13 mouse cellular contexts compared by ENCODE assay signal in the genomic region with DNA sequence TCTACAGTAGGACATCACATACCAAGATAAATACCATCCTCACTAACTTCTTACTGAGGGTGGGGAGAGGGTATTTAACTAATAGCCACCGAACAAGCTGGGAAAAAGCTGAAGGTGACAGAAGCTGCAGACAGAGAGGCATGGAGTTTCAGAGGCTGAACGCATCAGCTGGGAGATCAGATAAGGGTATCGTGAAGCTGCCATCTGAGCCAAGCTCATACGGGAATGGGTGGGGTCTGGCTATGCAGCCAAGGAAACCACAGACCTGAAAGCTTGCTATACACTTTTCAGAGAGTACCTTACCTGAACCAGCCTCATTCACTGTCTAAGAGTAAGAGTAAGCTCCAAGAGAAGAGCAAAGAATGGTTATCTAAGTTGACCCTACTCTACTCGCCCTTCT. TPM values are rescaled to one million over a fixed set of nuclear protein-coding genes. Genes with fewer than 3 reads are reported as not detected.
DNase-seq lines count a peak whose midpoint lies in the region; ATAC-seq and TF ChIP-seq lines count a peak whose summit lies in the region.
"Had no signal": no experiment of that assay in that cellular context is flagged by ENCODE, and none has a peak within 500 bp of the region (broad histone marks: within the 10 kb centered on the region; RNA-seq: fewer than 3 reads in every experiment).

No protein-coding gene starts in this region.

- no peaks in the 10 kb centered on the region for H3K27me3 ChIP-seq in neural tube, embryonic 15.5 days (replicated peaks)
- H3K27me3 ChIP-seq: limb, embryonic 12.5 days had no signal

- no peak overlapping the region for H3K9ac ChIP-seq in neural tube, embryonic 15.5 days (replicated peaks)
- H3K9ac ChIP-seq: limb, embryonic 12.5 days had no signal

- no peak for TF ChIP-seq CTCF in layer of hippocampus, adult 2 months (conservative IDR thresholded peaks at IDR 0.05)

- no peak overlapping the region for H3K4me3 ChIP-seq in layer of hippocampus, adult 2 months
- H3K4me3 ChIP-seq in neural tube, embryonic 15.5 days (replicated peaks), result no peak overlapping the region
- H3K4me3 ChIP-seq: limb, embryonic 12.5 days had no signal

- ATAC-seq in neural tube, embryonic 15.5 days (ENCODE audit: low FRiP score), result no peak

- H3K9me3 ChIP-seq in neural tube, embryonic 15.5 days (replicated peaks), result no peaks in the 10 kb centered on the region
- H3K9me3 ChIP-seq: limb, embryonic 12.5 days had no signal

- no peaks in the 10 kb centered on the region for H3K4me1 ChIP-seq in neural tube, embryonic 15.5 days
- H3K4me1 ChIP-seq: limb, embryonic 12.5 days had no signal

- 90% methylated on average over 5 of the region's 5 CpGs for WGBS in neural tube, embryonic 15.5 days

- no peak for DNase-seq in layer of hippocampus, adult 2 months (ENCODE audit: low spot score in 2 of 2)
- DNase-seq in layer of hippocampus, adult 9-10 months (ENCODE audit: low spot score), result no peak
- peak; percentile 38 for DNase-seq in T-cell, adult 2 months (ENCODE audit: low spot score)
- peak; percentile 51 for DNase-seq in liver
- peak; percentile 52 for DNase-seq in naive thymus-derived CD4-positive, alpha-beta T cell, adult 2 months (ENCODE audit: low read depth)
- no peak for DNase-seq in heart, adult 8-10 months (ENCODE audit: low spot score)
- DNase-seq in cerebellum, adult 8-10 months, result no peak
- DNase-seq: heart, adult 11 months; heart, postnatal 14 days; kidney, postnatal 10 days; lung, postnatal 4 days had no signal

- no peak overlapping the region for H3K4me2 ChIP-seq in neural tube, embryonic 15.5 days
- H3K4me2 ChIP-seq: limb, embryonic 12.5 days had no signal

- peak overlapping the region; percentile 89 for H3K27ac ChIP-seq in layer of hippocampus, adult 2 months
- H3K27ac ChIP-seq in neural tube, embryonic 15.5 days (replicated peaks), result no peak overlapping the region
- H3K27ac ChIP-seq: limb, embryonic 12.5 days had no signal

- H3K36me3 ChIP-seq in neural tube, embryonic 15.5 days, result peaks cover 37% of the 10 kb centered on the region

RNA-seq across cellular contexts. Expression of gene Cap1, which starts 12.9 kb away (rescaled TPM):
- 100 to 1,000 TPM; 296 to 316 TPM for total RNA-seq in layer of hippocampus, adult 2 months (2021)
- polyA plus RNA-seq in neural tube, embryonic 15.5 days (2015; fragmentation: Nextera tagmentation; extraction: Ambion mirVana), result 73.5 and 78.6 TPM in 2 replicates
- 10 to 100 TPM; 38.4 to 47.9 (median 42.1) TPM for total RNA-seq in heart, adult 8-10 months (2022)

RNA-seq across cellular contexts. Expression of gene Ppt1, which starts 37.0 kb away (rescaled TPM):
- 10 to 100 TPM; 84.6 to 88.1 TPM for total RNA-seq in layer of hippocampus, adult 2 months (2021)
- polyA plus RNA-seq in neural tube, embryonic 15.5 days (2015; fragmentation: Nextera tagmentation; extraction: Ambion mirVana), result 97.0 and 121 TPM in 2 replicates
- 10 to 100 TPM; 44.1 to 52.8 (median 49.1) TPM for total RNA-seq in heart, adult 8-10 months (2022)

Comparison
In these comparisons a context has a peak if more than half of its experiments do, and no peak if none do; other contexts are left out.
1. DNase-seq: peak in T-cell, adult 2 months (single experiment), liver (single experiment) and naive thymus-derived CD4-positive, alpha-beta T cell, adult 2 months (single experiment); none in layer of hippocampus, adult 2 months (0 of 2), layer of hippocampus, adult 9-10 months (single experiment), heart, adult 8-10 months (single experiment) and cerebellum, adult 8-10 months (single experiment).
2. RNA of gene Cap1, which starts 12.9 kb away (total RNA-seq): 296 to 316 TPM in layer of hippocampus, adult 2 months; 38.4 to 47.9 TPM in heart, adult 8-10 months; every median in the first group is over 4 times any median in the second.